Mouse (Mus musculus) E14TG2a.4 (cell line): ENCODE data around the gene Rhbdl3.
"Not testable (repeated sequence)": the region's sequence is repeated elsewhere in the genome, so short reads cannot be mapped to it uniquely, and the experiment has no call there.

Experiments used
- H3K27me3 ChIP-seq: 2 replicates; pipeline ENCODE4 v1.6.1; 2014; ENCODE audit warnings: low read length, control low read depth; ENCODE audit not compliant: insufficient read depth
- H3K36me3 ChIP-seq: 2 replicates; pipeline ENCODE4 v1.6.1; 2014; ENCODE audit warnings: low read length, control low read depth; ENCODE audit not compliant: insufficient read depth
- H3K4me1 ChIP-seq: replicated peaks from 2 replicates; pipeline ENCODE4 v1.6.1; 2014; ENCODE audit warnings: low read depth, low read length, control low read depth
- H3K4me3 ChIP-seq: replicated peaks from 2 replicates; pipeline ENCODE4 v1.5.1; 2014; ENCODE audit warnings: mild to moderate bottlenecking, low read length
- H3K9me3 ChIP-seq: 2 replicates; pipeline ENCODE4 v1.6.1; 2014; ENCODE audit warnings: low read length, control low read depth
- CTCF ChIP-seq: conservative IDR thresholded peaks from 2 replicates; pipeline ENCODE4 v1.5.1; 2014; ENCODE audit warnings: low read length
- NANOG ChIP-seq: IDR thresholded peaks from 2 replicates; pipeline ENCODE4 v1.6.1; 2014; ENCODE audit warnings: borderline replicate concordance, low read length, mixed read lengths
- POU5F1 ChIP-seq: IDR thresholded peaks from 2 replicates; pipeline ENCODE4 v1.6.1; 2014; ENCODE audit warnings: low read length, borderline replicate concordance

Rhbdl3 gene

GRCm38 (mm10) chr11:80351832-80352430 is 51.2 kb downstream of the Rhbdl3 start:
- H3K27me3 ChIP-seq: 0 out of 2 replicates have a peak, but pooled peaks cover 6% of the 10 kb centered on the region
- TF ChIP-seq NANOG: no peak
- peak; percentile 92 for TF ChIP-seq CTCF

GRCm38 (mm10) chr11:80354832-80355231 is 54.1 kb downstream of the Rhbdl3 start:
- Histone ChIP-seq H3K27me3 (0 out of 2 replicates have a peak, but pooled peaks cover 6% of the 10 kb centered on the region), H3K4me1 (peaks cover 6% of the 10 kb centered on the region; the same call in 1 of the 2 replicates), H3K9me3 (no peaks in the 10 kb centered on the region), H3K4me3 (no peak overlapping the region), H3K36me3 (0 out of 2 replicates have a peak, but pooled peaks cover 3% of the 10 kb centered on the region)
- TF ChIP-seq CTCF (0 out of 2 replicates have a peak, but pooled peaks have one; percentile 9), POU5F1 (no peak), NANOG (no peak)

More at GRCm38 (mm10) chr11:80351832-80352430, 51.2 kb downstream of the Rhbdl3 start:
- Histone ChIP-seq H3K4me1 (no peaks in the 10 kb centered on the region), H3K9me3 (no peaks in the 10 kb centered on the region), H3K4me3 (no peak overlapping the region), H3K36me3 (no peaks in the 10 kb centered on the region)

GRCm38 (mm10) chr11:80368949-80369348 is 68.2 kb downstream of the Rhbdl3 start:
- H3K4me1 ChIP-seq: no peaks in the 10 kb centered on the region
- H3K36me3 ChIP-seq: peaks cover 85% of the 10 kb centered on the region
- no peaks in the 10 kb centered on the region for H3K27me3 ChIP-seq
- TF ChIP-seq NANOG (no peak), CTCF (no peak), POU5F1 (no peak)
- no peak overlapping the region for H3K4me3 ChIP-seq
- H3K9me3 ChIP-seq: no peaks in the 10 kb centered on the region

GRCm38 (mm10) chr11:80376651-80377050 is 75.9 kb downstream of the Rhbdl3 start:
- Histone ChIP-seq H3K27me3 (no peaks in the 10 kb centered on the region; the same call in 1 of the 2 replicates), H3K36me3 (peaks cover 40% of the 10 kb centered on the region), H3K4me3 (peak overlapping the region; percentile 96), H3K9me3 (no peaks in the 10 kb centered on the region), H3K4me1 (peaks cover 10% of the 10 kb centered on the region)
- TF ChIP-seq NANOG (no peak), POU5F1 (no peak), CTCF (no peak)

- no peaks in the 10 kb centered on the region; the same call in 1 of the 2 replicates for H3K27me3 ChIP-seq
- H3K36me3 ChIP-seq: peaks cover 28% of the 10 kb centered on the region
- no peaks in the 10 kb centered on the region for H3K9me3 ChIP-seq
- H3K4me1 ChIP-seq: peaks cover 18% of the 10 kb centered on the region
- peak within 1 kb of the TSS; percentile 96 for H3K4me3 ChIP-seq
- TF ChIP-seq NANOG (no peak), POU5F1 (peak; percentile 66; the same call in 1 of the 2 replicates)
These were observed 77.2 kb downstream of the Rhbdl3 start, which contains the start of gene 5730455P16Rik for GRCm38 (mm10) chr11:80377712-80378451. Gene 5730455P16Rik (minus strand): TSS chr11:80378034.

- H3K36me3 ChIP-seq: peaks cover 21% of the 10 kb centered on the region
- H3K4me3 ChIP-seq: peak overlapping the region; percentile 96
- H3K27me3 ChIP-seq, H3K9me3 ChIP-seq: not testable (repeated sequence)
- peaks cover 18% of the 10 kb centered on the region for H3K4me1 ChIP-seq
These were observed 77.8 kb downstream of the Rhbdl3 start for GRCm38 (mm10) chr11:80378452-80379068.

GRCm38 (mm10) chr11:80379184-80379583 is 78.5 kb downstream of the Rhbdl3 start:
- peaks cover 18% of the 10 kb centered on the region for H3K4me1 ChIP-seq
- not testable (repeated sequence) for H3K4me3 ChIP-seq, H3K9me3 ChIP-seq, H3K27me3 ChIP-seq
- H3K36me3 ChIP-seq: peaks cover 16% of the 10 kb centered on the region

- H3K4me3 ChIP-seq: peak overlapping the region; percentile 99
- peaks cover 41% of the 10 kb centered on the region for H3K4me1 ChIP-seq
- H3K9me3 ChIP-seq: no peaks in the 10 kb centered on the region
- peaks cover 36% of the 10 kb centered on the region for H3K36me3 ChIP-seq
- H3K27me3 ChIP-seq: no peaks in the 10 kb centered on the region
- TF ChIP-seq POU5F1 (no peak), CTCF (no peak), NANOG (no peak)
These were observed 81.9 kb downstream of the Rhbdl3 start for GRCm38 (mm10) chr11:80382626-80383018.
